Mouse (Mus musculus) heart, postnatal 0 days (tissue): ENCODE measurements at regions not wholly inside any gene's neighbourhood (a gene's known extent, or its start where the extent isn't known, plus 50 kb on each side); places are given as distances from the start of the nearest gene placed in this dataset.

Source experiments
- ATAC-seq: fragments of 200-750 bp; cut with Nextera tagmentation; 2 replicates; pipeline ENCODE4 v1.8.0; 2017; ENCODE audit warnings: low read depth, moderate number of reproducible peaks, moderate library complexity; ENCODE audit not compliant: insufficient read depth
- DNase-seq: peaks from one replicate; pipeline ENCODE4 v3.0.0-alpha.2; 2016; ENCODE audit warnings: low spot score
- H3K27ac ChIP-seq: fragments of 300-500 bp; sonication (generic); 2 replicates; pipeline ENCODE4 v1.5.1; 2014; ENCODE audit warnings: low read depth, mild to moderate bottlenecking
- H3K27me3 ChIP-seq: fragments of 300-500 bp; sonication (generic); 2 replicates; pipeline ENCODE4 v1.6.1; 2014; ENCODE audit warnings: low read length, mixed read lengths; ENCODE audit not compliant: control insufficient read depth, insufficient read depth
- H3K36me3 ChIP-seq: fragments of 300-500 bp; sonication (generic); replicated peaks from 2 replicates; pipeline ENCODE4 v1.6.1; 2014; ENCODE audit warnings: low read length, mixed read lengths; ENCODE audit not compliant: control insufficient read depth, insufficient read depth
- H3K4me1 ChIP-seq: fragments of 300-500 bp; sonication (generic); 2 replicates; pipeline ENCODE4 v1.6.1; 2014; ENCODE audit warnings: antibody characterized with exemption; ENCODE audit not compliant: control insufficient read depth, insufficient read depth
- H3K4me2 ChIP-seq: fragments of 300-500 bp; sonication (generic); 2 replicates; pipeline ENCODE4 v1.6.1; 2014; ENCODE audit warnings: low read depth, mild to moderate bottlenecking, low read length, moderate library complexity
- H3K4me3 ChIP-seq: fragments of 300-500 bp; sonication (generic); 2 replicates; pipeline ENCODE4 v1.5.1; 2014; ENCODE audit warnings: low read depth, low read length
- H3K9ac ChIP-seq: fragments of 300-500 bp; sonication (generic); replicated peaks from 2 replicates; pipeline ENCODE4 v1.6.1; 2014; ENCODE audit warnings: low read depth, low read length, mixed read lengths
- H3K9me3 ChIP-seq: fragments of 300-500 bp; sonication (generic); replicated peaks from 2 replicates; pipeline ENCODE4 v1.6.1; 2016; ENCODE audit warnings: low read length; ENCODE audit not compliant: control insufficient read depth
- CTCF ChIP-seq: IDR thresholded peaks from 2 replicates; pipeline ENCODE4 v1.5.1; 2016; ENCODE audit warnings: antibody characterized with exemption, control low read depth, low read depth
- EP300 ChIP-seq: IDR thresholded peaks from 2 replicates; pipeline ENCODE4 v1.6.1; 2016; ENCODE audit warnings: antibody characterized with exemption, low read depth
- WGBS: fragments of 180-500 bp; shearing (Covaris S2); extraction: QIAGEN DNeasy Blood & Tissue Kit; methylation state at CpG from one replicate; pipeline ENCODE4 v1.1.7; 2014; 5-methylcytosine and 5-hydroxymethylcytosine counted together

GRCm38 (mm10) chr15:102862374-102862773 lies 58.5 kb upstream of the Hoxc13 start:
- Histone ChIP-seq H3K36me3 (no peaks in the 10 kb centered on the region), H3K9ac (no peak overlapping the region), H3K4me1 (no peaks in the 10 kb centered on the region), H3K27me3 (0 out of 2 replicates have a peak, but pooled peaks cover 9% of the 10 kb centered on the region), H3K9me3 (no peaks in the 10 kb centered on the region), H3K4me3 (no peak overlapping the region), H3K27ac (no peak overlapping the region), H3K4me2 (no peak overlapping the region)
- TF ChIP-seq CTCF: no peak
- no peak for TF ChIP-seq EP300
- WGBS: 70% methylated on average over 6 of the region's 6 CpGs
- no peak for DNase-seq
- ATAC-seq: no peak

GRCm38 (mm10) chr15:102866788-102867187 lies 54.1 kb upstream of the Hoxc13 start:
- ATAC-seq (no peak), DNase-seq (no peak)
- Histone ChIP-seq H3K36me3 (no peaks in the 10 kb centered on the region), H3K9me3 (no peaks in the 10 kb centered on the region), H3K4me1 (no peaks in the 10 kb centered on the region), H3K27ac (no peak overlapping the region), H3K9ac (no peak overlapping the region), H3K4me2 (no peak overlapping the region), H3K4me3 (no peak overlapping the region), H3K27me3 (0 out of 2 replicates have a peak, but pooled peaks cover 6% of the 10 kb centered on the region)
- 63% methylated on average over 3 of the region's 3 CpGs for WGBS
- no peak for TF ChIP-seq EP300
- TF ChIP-seq CTCF: no peak
